Mouse (Mus musculus) c-Kit-positive CD71-positive TER-119-positive erythroid progenitor cells, embryonic 14.5 days (primary cell): ENCODE results near the gene Surf2.

Source experiments
- DNase-seq: peaks from one replicate; pipeline ENCODE4 v3.0.0-alpha.2; 2013; ENCODE audit warnings: low spot score

Surf2 gene

DNA sequence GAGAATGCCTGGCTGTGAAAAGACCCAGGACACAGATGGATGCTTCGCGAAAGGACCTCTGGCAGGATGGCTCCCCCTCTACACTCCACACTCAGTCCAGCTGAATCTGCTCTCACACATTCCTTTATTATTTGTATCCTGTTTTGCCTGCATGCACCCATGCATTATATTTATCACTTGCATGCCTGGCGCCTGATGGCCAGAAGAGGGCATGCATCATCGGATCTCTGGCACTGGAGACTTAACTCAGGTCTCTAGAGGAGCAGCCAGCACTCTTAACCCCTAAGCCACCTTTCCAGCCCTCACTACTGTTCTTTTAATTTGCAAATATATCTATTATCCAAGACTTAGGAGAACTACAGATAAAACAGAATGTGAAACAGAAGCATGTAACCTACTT is 44.6 kb downstream of the Surf2 start:
- DNase-seq = no peak

DNA sequence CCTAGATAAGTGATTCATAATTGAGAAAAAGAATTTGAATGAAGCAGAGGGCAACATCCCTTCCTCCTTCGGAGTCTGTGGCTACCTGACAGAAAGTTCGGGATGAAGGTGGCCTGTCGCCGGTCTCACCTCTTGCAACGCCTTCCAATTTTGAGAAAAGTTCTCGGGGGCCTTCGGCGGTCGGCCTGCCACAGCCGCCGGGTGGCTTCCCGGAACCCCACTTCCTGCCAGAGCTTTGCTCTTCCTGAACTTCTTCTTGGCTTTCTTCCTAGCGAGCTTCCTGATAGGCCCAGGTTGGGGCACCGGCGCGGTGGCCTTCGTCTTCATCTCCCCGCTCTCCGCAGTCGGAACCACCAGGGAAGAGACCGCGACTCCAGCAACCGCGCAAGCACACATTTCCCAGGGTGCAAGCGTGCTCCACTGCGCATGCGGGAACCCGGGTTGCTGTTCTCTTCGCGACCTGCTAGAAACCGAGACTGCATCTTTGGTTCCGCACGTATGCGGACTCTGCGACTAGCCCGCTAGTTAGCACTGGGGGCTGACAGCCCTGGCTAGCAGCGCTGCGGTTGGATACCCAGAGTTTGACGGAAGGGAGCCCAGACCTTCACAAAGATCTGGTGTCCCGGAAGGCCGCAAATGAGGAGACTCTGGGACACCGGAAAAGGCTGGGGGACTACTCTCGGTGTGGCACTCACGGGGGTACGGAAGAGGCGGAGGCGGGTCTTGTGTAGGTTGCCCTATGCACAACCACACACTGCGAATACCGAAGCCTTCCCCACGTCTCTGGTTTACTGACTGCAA is 48.0 kb downstream of the Surf2 start, which contains the start of gene Rexo4:
Rexo4 (minus strand) TSS at position 464 of the 801 bp plus-strand sequence.
- DNase-seq = peak; percentile 95

DNA sequence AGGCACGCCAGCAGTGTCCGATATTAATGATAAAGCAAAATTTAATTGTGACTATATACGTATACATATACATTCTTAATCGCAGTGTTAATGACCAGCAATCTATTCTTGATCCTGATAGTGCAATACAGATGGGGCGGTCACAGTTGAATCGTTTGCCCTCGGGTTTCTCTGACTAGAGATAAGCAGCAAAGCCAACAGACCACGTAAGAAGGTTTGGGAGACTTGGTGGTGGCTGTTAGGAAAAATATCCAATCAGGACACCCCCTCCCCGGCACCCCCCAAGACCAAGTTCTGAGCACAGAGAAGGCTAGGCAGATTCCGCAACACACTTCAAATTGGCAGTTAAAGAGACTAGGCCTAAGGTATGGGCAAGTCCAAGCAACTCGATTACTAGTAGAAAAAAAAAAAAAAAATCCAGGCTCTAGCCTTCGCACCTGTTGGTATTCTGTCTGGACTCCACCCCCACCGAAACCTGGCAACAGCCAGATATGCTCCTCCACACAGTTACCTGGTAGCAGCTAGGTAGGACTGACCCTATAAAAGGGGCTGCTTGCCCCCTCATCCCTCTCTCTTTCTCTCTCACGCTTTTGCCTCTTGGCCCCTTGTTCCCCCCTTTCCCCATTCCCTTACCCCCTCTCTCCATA is 48.7 kb downstream of the Surf2 start:
- DNase-seq = no peak

DNA sequence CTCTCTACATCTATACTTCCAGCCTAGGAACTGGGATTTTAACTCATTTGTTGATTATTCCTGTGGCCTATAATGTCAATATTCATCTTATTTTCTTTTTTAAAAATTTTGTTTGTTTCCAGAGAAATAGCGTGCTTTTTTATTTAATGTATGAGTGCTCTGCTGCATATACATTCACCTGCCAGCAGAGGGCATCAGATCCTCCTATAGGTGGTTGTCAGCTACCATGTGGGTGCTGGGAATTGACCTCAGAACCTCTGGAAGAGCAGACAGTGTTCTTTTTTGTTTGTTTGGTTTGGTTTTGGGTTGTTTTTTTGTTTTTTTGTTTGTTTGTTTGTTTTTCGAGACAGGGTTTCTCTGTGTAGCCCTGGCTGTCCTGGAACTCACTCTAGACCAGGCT is 51.1 kb downstream of the Surf2 start:
- DNase-seq = no peak
